Mouse (Mus musculus) bone marrow macrophage, adult 2 months (primary cell): ENCODE results near the gene Mtfr2. TPM values are rescaled to one million over a fixed set of nuclear protein-coding genes. Genes with fewer than 3 reads are reported as not detected.

Experiments used
- H3K27ac ChIP-seq: 2 replicates; pipeline ENCODE4 v1.5.1; 2012; ENCODE audit warnings: low read depth, low read length; ENCODE audit not compliant: insufficient read depth
- H3K4me1 ChIP-seq: 2 replicates; pipeline ENCODE4 v1.6.1; 2012; ENCODE audit warnings: low read length; ENCODE audit not compliant: control insufficient read depth, insufficient read depth
- H3K4me3 ChIP-seq: 2 replicates; pipeline ENCODE4 v1.5.1; 2012; ENCODE audit warnings: mild to moderate bottlenecking, low read length, moderate library complexity; ENCODE audit not compliant: insufficient read depth
- CTCF ChIP-seq: IDR thresholded peaks from 2 replicates; pipeline ENCODE4 v1.5.1; 2012; ENCODE audit warnings: low read depth, mild to moderate bottlenecking, low read length, moderate library complexity
- POLR2A ChIP-seq: IDR thresholded peaks from 2 replicates; pipeline ENCODE4 v1.6.1; 2012; ENCODE audit warnings: mild to moderate bottlenecking, low read depth, low read length, borderline replicate concordance
- polyA plus RNA-seq: library from polyadenylated mRNA; stranded (reverse); fragments of >200 nt; gene quantifications from 2 replicates; pipeline ENCODE4 v1.2.4, GENCODE M21; 2012; ENCODE audit not compliant: missing spikeins, insufficient read depth, insufficient read length

Gene Mtfr2
- polyA plus RNA-seq, 1 experiment, result 9.4 TPM

DNA sequence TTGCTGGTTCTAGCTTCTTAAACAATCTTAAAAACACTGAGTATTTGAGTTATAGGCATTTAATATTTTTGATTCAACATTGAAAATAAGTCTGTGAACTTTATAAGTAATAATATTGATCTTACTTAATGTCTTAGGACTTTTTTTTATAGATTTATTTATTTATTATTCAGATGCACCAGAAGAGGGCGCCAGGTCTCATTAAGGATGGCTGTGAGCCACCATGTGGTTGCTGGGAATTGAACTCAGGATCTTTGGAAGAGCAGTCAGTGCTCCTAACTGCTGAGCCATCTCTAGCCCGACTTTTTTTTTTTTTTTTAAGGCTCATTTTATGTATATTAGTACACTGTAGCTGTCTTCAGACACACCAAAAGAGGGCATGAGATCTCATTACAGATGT lies 32.8 kb upstream of the Mtfr2 start:
- TF ChIP-seq POLR2A (no peak), CTCF (peak; percentile 34; the same call in 1 of the 2 replicates)
- Histone ChIP-seq H3K4me1 (peaks cover 7% of the 10 kb centered on the region), H3K27ac (no peak overlapping the region), H3K4me3 (no peak overlapping the region)

DNA sequence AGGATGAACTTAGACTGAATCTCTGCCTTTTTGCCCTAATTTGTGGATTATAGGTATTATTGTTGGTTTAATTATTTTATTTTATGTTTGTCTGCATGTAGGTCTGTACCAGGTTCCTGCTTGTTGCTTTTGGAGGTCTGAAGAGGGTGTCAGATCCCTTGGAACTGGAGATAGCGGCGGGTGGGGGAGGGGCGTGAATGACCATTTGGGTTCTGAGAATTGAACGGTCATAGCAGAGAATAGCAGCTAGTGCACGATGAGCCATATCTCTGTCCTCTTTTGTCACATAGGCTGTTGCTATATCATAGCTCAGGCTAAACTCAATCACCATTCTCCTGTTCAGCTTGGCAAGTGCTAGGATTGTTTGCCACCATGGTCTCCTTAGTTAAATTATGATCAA lies 30.1 kb upstream of the Mtfr2 start:
- H3K27ac ChIP-seq, result no peak overlapping the region
- TF ChIP-seq CTCF (no peak), POLR2A (no peak)
- no peaks in the 10 kb centered on the region for H3K4me1 ChIP-seq
- H3K4me3 ChIP-seq, result no peak overlapping the region

DNA sequence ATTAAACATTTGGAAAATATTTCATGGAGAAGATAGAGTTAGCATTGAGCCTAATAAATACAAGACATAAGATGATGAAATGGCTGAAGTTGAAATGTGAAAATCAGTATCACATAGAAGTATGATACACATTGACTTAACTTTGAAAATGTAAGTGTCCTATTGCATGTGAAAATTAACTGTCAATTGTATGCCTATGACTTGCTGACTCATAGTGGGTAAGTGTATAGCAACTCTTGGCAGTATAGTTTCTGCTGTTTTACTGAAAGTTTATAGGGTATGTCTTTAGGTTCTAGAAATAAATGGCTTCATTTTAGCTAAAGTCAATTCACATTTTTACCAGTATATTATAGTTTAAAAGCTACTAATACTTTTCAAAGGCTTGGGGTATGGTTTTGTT lies 21.3 kb upstream of the Mtfr2 start:
- Histone ChIP-seq H3K4me1 (peaks cover 2% of the 10 kb centered on the region; the same call in 1 of the 2 replicates), H3K4me3 (no peak overlapping the region), H3K27ac (no peak overlapping the region)
- TF ChIP-seq POLR2A (no peak), CTCF (no peak)

DNA sequence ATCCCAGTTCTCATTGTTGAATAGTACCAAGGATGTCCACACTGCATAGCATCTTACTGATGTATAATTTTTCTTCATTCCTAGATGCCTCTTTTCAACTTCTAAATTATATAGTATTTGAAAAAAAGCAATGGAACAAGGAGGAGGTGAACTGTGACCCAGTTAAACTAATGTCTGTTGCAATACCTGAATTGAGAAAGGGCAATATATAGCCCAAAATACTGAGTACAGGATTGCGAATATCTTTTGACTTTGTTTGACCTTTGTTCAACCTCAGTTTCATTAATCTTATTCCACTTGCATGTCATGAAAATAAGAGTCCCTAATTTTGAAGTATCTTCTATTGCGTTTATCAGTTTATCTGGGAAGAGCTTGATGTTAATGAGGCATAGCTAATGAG lies 16.3 kb upstream of the Mtfr2 start:
- Histone ChIP-seq H3K27ac (no peak overlapping the region), H3K4me3 (no peak overlapping the region)
- TF ChIP-seq POLR2A (no peak), CTCF (no peak)

DNA sequence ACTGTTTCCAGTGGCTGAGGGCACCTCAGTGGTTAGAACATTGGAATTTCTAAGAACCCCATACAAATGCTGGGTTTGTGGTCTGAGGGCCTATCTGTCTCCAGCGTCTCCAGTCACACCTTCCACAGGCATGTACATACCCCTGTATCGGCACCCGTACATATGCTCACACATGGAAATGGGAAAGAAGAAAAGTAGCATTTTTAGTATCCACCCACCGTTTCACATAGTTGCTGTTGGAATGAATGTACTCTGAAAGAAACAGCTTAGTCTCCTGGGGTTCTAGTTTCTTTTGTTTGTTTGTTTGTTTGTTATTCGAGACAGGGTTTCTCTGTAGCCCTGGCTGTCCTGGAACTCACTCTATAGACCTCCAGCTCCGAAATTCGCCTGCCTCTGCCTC lies 9.7 kb upstream of the Mtfr2 start:
- no peaks in the 10 kb centered on the region for H3K4me1 ChIP-seq
- no peak overlapping the region for H3K4me3 ChIP-seq
- no peak overlapping the region for H3K27ac ChIP-seq
- TF ChIP-seq POLR2A (no peak), CTCF (no peak)

More for the DNA sequence above, 16.3 kb upstream of the Mtfr2 start:
- no peaks in the 10 kb centered on the region for H3K4me1 ChIP-seq

DNA sequence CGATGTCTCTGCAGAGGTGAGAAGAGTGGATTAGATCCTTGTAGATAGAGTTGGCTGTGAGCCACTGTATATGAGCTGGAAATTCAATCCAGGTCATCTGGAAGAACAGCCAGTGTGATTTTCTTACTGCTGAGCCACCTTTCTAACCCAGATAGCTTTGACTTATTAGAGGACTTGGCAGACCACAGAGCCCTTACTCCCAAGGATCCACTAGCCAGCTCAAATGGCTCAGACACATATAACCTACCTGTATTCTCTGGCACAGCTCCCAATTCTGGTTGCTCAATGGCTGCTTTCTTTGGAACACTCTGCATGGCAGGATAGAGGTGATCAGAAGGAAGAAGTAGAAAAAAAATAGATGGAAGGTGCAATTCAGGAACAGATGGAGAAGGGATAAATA lies 1.8 kb upstream of the Mtfr2 start:
- H3K4me3 ChIP-seq, result no peak overlapping the region
- peaks cover 8% of the 10 kb centered on the region for H3K4me1 ChIP-seq
- H3K27ac ChIP-seq, result no peak overlapping the region
- TF ChIP-seq CTCF (no peak), POLR2A (no peak)

DNA sequence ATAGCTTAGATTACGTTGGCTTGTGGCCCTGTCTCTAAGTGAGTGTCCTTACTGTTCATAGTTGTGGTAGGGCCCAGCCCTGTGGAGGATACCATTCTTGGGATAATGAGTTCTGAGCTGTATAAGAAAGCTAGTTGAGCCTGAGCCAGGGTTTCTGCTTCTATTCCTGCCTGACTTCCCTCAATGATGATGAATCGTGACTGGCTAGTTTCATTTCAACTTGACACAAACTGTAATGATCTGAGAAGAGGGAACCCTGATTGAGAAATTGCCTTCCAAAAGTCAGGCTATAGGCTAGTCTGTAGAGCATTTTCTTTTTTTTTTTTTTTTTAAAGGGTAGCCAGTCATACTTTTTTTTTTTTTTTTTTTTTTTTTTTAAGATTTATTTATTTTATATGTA lies 1.3 kb downstream of the Mtfr2 start:
- Histone ChIP-seq H3K4me1 (peaks cover 8% of the 10 kb centered on the region), H3K27ac (peak overlapping the region; percentile 64), H3K4me3 (peak overlapping the region; percentile 92)
- TF ChIP-seq CTCF (no peak), POLR2A (no peak)

DNA sequence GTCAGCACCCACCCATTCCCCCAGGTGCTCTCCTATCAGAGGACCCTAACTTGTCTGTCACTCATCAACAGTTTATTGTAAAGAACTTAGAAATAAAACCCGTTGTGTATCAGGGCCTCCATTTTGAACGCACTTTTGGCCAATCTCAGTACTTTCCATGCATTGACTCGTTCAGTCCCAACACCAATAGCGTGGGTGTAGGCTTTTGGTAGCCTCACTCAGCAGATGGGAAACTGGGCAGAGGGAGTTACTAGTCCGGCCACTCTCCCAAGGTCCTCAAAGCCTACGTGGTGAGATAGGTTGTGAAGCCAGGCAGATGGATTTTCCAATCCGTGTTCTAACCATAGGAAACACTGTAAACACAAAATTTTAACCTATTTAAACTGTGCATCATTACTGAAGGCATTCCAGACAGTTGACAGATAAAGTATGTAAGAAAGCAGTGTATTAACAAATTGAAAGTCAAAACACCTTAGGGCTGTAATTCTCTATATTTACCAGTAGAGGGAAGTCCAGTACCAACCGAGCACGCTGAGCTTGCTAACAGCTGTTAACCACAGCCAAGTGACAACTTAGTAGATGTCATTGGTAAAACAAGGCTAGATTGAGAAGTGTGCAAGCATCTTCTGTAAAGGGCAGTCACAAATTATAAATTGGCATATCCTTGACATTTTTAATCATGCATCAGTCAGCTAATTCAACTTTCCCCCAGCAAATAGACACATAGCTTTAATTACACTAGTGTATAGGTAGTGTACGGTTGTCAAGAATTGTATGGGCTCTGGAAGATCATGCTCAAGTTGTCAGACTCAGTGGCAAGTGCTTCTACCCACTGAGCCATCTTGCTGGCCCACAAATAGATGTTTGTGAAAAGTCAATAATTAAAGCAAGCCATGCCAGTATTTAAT lies 14.2 kb downstream of the Mtfr2 start:
- H3K4me3 ChIP-seq, result no peak overlapping the region
- TF ChIP-seq CTCF (no peak), POLR2A (no peak)
- peaks cover 5% of the 10 kb centered on the region for H3K4me1 ChIP-seq

DNA sequence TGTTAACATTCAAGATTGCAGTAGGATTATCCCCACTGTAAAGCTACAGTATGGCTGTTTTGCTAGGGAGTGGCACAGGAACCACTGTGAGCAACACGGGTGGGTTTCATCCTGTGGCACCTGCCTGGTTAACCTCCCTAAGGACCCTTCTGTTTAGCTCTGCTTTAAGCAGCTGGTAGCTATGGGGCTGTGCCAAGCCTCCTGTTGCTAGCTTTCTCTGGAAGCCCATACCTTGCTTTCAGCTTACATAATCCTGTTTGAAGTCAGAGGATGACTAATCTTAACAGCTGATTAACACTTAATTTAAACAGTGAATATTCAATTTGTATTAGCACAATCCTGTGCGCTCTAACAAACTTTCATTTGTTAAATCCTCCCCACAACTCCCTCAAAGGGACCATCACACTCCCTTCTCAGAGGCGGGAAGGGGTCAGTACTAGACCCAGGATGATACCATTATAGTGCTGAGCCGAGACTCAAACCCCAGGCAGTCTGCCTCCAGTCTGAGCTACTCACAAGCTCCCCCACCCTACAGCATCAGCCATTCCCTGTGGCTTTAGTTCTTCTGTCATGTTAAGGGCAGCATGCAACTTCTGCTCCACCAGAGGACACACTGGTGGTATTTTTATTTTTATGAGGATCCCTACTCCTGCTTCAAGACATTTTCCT lies 15.0 kb downstream of the Mtfr2 start:
- no peak for TF ChIP-seq POLR2A
- TF ChIP-seq CTCF, result no peak
- H3K4me3 ChIP-seq, result no peak overlapping the region
- H3K27ac ChIP-seq, result no peak overlapping the region
- H3K4me1 ChIP-seq, result peaks cover 5% of the 10 kb centered on the region

More for the DNA sequence above, 14.2 kb downstream of the Mtfr2 start:
- no peak overlapping the region for H3K27ac ChIP-seq

DNA sequence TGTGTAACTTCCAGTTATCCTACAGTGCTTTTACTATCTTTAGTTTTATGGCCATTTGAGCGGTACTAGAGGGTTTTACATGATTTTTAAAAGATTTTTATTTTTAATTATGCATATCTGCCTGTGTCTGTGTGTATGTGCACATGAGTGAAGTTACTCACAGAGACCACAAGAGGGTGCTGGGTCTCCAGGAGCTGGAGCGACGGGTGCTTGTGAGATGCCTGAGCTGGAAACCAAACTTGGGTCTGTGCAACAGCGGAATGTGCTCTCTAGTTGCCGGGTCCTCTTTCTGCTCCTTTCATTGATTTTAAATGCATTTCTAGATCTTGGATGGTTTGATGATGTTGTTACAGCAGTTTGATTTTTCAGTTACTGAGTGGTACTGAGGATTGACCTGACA lies 24.5 kb downstream of the Mtfr2 start:
- H3K4me1 ChIP-seq, result no peaks in the 10 kb centered on the region
- H3K27ac ChIP-seq, result no peak overlapping the region
- TF ChIP-seq POLR2A (no peak), CTCF (no peak)
- H3K4me3 ChIP-seq, result no peak overlapping the region
